Mouse (Mus musculus): ENCODE data around the gene Rasgef1b.

The Rasgef1b gene

DNA sequence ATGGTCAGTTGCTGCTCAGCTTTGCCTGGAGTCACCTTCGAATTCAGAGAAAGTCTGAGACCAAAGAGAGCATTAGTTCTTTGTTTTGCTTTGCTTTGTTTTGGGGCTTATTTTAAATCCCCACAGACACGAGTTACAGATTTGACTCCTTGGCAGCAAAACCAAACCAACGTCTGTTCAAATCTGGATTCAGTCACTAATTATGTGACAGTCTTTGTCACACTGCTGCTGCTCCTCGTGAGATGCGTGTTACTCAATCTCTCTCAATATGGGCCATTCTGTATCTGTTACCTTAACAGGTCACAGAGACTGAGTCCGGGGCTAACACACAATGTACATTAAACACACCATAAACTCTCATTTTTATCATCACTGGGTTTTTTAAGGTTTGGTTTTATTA, 288.8 kb downstream of the Rasgef1b start:
- no peak for DNase-seq

DNA sequence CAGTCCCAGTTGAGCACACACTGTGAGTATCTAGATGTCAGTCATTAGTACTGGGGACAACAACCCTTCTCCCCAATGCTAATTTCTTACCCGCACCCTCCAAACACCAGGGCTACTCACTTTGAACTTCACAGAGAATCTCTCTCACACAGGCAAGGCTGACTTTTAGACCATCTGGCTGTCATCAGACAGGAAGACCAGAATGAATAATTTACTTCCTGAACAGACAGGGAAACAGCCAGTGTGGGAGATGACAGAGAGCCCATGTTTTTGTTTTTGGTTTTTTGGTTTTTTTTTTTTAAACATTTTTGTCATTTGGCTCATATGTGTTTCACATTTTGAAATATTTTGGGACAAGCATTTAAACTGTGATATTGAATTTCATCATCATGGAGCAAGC, 290.3 kb downstream of the Rasgef1b start:
- DNase-seq: no peak

DNA sequence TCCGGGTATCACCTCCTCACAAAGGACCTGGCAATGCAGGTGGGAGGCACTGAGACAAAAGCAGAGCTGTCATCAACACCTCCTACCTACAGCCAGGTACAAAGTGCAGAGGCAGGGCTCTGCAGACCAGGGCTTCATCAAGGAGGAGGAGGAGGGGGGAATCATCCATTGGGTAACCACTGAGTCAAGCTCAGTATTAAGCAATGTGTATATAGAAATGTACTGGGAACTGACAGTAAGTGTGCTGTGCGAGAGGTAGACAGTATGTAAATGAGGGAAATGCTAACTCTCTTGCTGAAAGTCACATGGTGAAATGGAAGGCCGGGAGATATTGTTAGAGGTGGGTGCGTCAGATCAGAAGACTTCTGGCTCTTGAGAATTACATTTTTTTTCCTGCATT, 294.6 kb downstream of the Rasgef1b start:
- DNase-seq: no peak

DNA sequence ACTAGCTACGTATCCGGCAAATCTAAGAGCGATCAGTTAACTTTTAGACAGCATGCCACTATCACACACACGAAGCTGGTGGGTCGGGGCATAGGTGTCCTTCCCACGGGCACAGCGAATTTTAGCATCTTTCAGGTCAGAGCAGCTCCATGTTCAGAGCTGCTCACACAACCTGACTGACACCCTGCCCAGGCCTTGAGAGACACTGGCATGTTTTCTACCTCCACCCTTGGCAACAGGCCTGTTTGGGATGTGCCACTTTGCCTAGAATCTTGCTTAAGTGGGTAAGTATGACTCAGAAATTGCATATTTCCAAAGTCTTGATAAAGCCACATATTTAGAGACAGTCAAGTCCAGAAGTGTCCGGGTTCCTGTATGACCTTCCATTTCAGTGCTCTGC, 296.4 kb downstream of the Rasgef1b start:
- DNase-seq: no peak

DNA sequence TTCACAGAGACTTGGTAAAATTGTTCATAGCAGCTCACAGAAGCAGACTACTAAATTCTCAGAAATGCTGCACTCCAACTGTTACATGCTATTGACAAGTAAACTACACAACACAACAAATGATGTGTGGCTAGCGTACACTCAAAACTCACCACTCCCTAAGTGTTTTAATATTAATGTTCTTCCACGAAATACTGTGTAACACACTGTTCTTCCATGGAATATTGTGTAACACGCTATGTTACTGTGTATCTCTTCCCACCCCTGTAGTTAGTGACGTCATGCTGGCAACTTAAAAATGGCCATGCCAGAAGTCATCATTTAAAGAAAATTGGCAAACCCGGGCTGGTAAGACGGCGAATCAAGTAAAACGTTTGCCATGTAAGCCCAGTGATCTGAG, 299.6 kb downstream of the Rasgef1b start:
- DNase-seq: no peak

DNA sequence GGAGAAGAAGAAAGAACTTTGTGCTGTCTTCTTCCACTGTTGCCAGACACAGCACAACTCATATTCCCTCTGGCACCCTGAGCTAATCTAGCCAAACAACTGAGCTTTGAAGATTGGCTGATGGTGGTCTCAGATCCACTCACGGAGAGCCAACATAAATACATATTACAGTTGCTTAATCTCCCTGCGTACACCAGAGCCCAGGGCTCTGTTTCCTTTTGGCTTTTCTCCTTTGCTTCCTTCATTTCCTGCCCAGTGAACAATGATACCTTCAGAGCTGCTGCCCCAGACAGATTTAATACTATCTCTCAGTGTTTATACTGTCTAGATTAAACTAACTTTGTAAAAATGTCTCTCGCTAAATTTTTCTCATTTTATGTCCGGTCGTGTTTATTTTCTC, 300.2 kb downstream of the Rasgef1b start:
- no peak for DNase-seq

DNA sequence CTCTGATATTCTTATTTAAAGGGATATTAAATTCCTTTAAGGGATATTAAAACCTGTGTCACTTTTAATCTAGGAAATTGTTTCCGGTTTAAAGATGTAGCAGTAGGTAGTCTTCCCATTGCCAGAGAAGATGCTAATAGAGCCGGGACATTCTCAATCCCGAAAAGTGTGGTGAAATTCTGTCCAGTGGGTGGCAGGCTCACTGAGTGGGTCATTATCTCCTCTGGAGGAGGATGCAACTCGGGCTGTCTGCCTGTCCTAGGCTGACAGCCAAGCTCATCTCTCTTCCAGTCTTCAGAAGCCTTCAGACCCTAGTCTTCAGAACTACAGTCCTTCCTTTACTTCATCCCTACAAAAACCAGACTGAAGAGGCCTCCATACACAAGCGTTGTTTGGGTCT, 305.6 kb downstream of the Rasgef1b start:
- DNase-seq: no peak

DNA sequence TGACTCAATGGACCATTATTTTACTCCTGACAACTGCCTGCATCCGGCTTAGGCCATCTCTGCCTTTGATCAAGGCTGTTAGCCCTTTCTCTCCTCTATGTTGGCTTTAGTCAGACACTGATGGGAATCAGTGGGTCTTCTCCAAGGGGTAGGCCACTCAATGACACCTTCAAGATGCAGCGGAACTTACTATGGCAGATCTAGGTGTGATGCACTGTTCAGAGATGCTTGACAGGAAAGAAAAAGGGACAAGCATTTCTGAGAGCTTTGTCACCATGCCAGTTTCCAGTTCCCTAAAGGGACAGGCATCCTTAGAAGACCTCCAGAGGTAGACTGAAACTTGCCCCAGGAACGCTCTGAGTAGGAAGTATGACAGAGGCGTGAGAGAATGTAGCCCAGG, 306.0 kb downstream of the Rasgef1b start:
- DNase-seq: no peak

DNA sequence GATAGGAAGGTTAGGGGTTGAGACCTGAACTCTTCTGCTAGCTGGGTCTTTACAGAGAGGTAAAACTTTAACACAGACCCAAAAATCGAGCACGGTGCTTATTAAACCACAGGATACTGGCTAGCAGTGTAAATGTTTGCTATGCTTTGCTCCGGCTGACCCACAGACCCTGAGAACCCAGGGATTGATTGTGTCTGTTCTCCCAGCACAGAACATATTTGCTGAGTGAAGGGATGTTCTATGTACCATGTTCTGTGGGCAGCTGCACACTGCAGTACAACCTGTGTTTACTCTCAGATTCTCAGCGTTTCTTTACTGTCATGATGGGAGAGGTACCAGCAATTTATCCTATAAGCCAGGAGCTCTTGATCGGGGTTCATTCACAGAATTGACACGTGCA, 306.8 kb downstream of the Rasgef1b start:
- DNase-seq: no peak

DNA sequence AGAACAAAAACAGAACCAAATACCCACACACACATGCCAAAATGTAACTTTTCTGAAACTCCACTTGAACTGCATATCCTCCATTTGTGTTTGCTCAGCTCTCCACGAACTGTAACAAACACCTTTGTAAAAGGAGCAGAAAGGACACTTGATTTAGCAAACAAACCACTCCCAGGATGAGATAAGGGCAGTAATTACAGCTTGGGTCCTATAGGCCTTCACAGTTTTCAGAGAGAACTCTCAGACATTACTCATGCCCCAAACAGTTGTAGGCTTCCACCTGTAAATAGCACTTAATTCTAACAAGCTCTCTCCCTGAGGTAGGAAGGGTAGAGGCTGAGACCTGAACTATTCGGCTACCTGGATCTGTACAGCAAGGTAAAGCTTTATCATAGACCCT, 309.0 kb downstream of the Rasgef1b start:
- DNase-seq: no peak

DNA sequence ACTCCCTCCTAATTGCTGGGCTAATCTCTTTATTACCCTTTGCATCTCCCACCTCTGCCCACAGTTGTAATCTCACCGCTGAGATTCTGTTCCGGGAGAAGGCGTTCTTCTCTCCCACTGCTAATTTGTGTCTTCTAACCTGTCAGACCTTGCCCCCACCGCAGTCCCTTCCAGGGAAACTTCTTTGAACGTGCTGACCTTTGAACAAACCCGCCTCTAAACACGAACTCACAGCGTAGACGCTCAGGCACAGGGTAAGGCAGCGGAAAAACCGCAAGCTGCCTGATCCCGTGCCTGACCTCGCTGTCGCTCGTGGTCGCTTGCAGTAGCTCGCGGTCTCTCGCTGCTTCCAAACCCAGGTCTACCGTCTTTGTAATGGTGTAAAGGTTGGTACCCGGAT, 312.0 kb downstream of the Rasgef1b start:
- no peak for DNase-seq

DNA sequence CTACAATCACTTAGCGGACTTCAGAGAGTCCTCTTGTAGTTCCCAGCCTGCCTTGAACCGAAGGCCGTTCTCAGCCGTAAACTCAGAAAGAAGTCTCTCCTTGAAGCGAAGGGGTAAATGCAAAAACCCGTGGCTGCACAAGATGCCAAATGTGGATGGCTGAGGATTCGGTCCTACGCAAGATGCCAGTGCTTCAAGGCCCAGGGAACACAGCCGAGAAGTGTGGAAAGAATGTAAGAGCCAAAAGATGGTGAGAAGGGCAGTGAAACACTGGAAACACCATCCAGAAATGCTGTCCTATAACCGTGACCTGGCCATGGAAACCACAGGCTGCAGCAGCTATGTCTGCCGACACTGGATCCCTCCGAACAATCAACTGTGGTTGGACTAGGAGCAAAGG, 313.2 kb downstream of the Rasgef1b start:
- DNase-seq: no peak

DNA sequence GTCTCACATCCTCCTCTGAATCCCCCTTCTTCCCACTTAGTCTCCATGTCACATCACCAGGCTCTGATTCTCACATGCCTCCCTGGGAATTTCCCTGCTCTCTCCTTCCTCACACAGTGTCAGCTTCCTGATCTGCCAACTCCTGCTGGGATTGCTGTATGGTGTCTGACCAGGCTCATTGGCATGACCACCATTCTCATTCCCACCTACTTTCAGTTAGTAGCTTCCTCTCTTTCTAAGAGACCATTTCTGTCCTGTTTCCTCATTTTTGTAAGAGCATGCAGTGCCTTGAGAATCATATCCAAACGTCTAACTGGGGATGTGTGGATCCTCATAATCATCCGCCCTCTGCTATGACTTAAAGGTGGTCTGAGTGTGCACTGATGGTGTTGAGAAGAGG, 313.8 kb downstream of the Rasgef1b start:
- DNase-seq: no peak

DNA sequence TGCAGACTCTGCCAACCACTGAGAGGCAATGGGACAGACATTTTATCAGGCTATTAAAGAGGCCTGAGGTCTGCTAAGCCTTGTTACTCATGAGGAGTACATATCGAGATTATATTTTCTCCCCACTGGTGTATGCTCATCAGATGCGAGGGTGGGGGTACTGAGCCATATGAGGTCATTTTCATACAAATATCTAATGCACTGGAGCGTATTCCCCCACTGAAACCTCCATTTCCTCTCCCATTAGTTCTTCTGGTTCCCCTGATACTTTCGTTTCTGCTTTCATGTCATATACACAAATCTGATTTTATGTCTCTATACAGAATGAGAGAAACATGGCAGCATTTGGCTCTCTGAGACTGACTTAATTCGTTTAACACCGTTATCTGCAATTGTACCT, 314.6 kb downstream of the Rasgef1b start:
- DNase-seq: no peak

DNA sequence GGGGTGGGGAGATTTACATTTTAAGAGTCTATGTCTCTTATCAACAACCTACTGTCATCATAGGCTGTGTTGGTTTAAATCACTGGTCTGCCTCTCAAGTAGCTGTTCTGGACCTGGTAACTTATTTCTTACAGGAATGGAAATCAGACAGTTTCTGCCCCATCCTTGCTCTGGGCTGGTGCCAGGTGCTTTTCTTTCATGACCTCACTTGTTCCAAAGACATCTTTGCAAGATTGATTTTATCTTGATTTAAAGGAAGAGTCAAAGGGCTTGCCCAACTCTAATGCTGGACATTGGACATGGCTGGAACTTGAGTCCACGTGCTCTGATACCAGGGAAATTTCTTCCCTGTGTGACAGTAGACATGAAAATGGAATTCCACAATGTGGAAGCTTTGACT, 315.0 kb downstream of the Rasgef1b start:
- no peak for DNase-seq

DNA sequence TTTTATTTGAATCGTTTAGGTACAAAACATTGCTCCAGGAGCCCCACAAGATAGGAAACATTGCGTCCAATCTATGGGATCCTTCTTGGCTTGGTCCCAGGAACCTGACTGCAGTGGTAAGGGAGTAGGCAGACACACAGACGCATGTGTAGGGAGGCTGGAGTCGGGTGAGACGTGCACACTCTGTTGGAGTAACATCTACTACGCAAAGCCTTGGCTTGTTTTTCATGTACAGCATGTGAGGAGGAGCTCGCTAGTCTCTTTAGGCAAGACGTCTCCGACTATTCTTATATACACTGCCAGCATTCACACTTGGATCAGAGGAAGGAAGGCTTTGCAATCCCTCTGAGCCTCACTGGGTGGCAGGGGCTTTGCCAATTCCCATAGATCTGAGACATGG, 315.5 kb downstream of the Rasgef1b start:
- peak; percentile 30 for DNase-seq

DNA sequence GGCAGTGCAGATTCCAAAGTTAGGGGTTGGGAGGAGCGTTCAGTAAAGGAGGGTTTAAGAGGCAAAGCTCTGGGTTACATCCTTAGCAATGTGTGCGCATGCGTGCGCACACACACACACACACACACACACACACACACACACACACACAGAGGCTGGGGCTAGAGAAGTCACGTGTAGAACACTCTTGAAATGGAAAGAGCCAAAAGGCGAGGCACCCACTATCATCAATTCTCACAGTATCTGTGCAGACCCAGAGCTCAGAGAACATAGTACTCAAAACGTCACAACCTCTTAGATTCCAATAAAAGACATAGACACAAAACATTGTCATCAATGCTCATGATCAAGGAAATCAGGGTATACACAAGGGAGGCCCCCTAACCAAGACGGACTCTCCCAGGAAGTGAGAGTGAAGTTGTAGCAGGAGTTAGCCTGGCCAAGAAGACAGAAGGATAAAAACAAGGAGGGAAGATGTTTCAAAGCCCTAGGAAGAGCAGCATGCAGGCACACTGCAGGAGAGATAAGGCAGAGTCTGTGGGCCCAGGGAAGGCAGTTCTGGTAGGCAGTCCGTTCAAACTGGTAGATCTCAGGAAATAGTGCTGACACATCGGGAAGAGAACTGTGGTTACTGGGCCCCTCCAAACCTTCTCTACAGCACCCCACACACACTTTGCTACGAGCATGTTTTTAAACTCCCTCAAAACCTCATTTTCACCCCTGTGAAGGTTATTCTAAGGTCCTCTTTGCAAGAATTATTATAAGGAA, 324.3 kb downstream of the Rasgef1b start:
- DNase-seq: no peak

DNA sequence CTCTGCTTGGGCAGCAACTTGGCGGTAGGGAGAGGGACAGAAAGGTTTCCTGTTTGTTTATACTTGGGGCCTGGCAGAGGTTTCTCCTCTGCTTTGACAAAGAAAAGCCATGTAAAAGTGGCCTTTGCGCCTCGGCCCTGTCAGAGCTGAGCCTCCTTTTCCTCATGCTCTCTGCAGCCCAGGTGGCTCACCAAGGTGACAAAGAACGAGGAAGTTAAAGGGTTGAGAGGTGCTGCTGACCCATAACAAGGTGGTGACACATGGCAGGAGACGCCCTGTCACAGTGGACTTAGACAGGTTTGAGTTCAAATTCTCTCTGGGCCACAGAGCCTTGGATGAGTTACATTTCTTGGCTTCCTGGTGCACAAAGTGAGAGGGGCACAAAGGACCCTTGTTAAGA, 325.5 kb downstream of the Rasgef1b start:
- DNase-seq: no peak

DNA sequence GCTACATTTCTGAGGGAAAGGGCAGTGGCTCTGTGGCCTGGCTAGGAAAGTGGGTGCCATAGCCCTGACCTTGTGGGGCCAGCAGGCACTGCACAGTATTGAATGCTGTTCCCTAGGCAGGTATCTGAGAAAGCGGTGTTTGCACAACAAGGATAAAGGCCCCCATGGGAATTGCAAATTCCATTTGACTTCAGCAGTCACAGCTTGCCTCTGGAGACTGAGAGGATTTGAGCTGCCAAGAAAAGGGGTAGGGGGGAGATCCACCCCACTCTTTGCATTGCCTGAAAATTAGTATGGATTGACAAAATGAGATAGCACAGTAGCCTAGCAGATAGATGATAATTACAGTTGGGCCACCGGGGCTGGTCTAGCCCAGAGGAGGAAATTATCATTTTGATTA, 326.1 kb downstream of the Rasgef1b start:
- no peak for DNase-seq

DNA sequence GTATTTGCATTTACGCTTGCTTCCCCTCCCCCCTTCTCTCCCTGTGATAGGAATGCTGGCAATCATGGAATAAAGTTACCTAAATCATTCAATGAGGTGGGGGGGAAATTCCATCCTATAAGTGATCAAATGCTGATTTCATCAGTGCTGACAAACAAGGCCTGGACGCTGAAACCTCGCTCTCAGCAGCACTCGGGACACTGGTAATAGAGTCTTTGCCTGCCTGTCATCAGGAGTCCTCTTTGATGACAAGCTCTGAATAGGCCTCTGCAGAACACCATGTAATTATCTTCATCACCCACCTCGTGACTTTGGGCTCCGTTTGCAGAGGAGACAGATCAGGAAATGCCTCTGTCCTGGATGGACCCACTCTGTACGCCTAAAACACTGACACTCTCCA, 326.6 kb downstream of the Rasgef1b start:
- DNase-seq: no peak

DNA sequence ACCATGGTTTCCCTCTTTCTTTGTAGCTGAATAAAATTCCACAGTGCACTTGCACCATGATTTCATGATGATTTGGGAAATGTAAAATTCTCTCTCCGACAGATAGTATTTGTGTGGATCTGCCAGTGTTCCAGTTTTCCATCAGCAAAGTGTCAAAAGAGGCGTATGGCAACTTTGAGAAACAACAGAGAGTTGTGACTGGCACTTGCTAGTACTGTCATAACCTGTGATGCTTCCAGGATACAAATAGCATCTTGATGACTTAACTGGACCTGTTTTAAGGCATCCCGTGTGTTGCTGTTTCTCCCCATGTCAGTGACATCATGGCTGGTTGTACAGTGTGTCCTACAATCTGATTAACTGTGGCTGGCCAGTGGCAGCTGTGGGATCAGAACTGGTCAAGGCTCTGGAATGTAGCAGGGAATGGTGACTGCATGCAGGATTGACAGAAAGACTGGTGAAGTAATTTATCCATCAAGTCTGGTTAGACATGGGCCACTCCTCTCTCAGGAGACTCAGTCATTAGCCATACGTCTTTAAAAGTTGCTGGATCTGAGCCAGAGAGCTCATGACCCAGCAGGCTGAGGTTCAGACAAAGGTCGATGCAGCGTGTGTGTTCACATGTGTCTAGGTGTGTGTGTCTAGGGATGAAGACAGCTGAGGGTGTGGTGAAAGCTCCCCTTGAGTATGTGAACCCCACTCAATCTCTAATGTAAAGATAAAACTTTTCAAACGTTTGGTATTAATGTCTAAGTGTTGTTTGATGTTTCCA, 328.8 kb downstream of the Rasgef1b start:
- DNase-seq: no peak

DNA sequence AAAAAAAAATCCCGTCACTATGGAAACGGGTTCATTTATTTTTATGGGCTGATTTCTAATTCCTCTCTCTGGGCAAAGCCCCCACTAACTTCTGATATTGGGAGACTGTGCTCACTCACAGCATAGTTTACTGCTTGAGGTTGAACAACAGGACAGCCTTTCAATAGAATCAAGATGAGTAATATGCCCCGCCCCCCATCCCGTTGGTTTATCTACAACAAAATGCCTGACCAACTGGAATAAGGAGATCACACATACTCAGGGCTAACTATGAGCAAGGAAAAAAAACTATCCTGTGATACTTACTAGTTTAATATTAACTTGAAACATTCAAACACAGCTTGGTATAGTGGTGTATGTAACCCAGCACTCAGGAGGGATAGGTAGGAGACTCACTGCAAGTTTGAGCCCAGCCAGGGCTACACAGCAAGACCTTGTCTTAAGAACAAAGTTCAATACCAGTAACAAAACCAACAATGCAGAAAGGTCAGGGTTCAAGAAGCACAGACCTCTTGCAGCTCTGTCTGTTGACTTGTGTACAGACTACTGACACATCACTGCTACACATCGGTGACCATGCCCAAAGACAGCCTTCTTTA, 330.3 kb downstream of the Rasgef1b start:
- no peak for DNase-seq

DNA sequence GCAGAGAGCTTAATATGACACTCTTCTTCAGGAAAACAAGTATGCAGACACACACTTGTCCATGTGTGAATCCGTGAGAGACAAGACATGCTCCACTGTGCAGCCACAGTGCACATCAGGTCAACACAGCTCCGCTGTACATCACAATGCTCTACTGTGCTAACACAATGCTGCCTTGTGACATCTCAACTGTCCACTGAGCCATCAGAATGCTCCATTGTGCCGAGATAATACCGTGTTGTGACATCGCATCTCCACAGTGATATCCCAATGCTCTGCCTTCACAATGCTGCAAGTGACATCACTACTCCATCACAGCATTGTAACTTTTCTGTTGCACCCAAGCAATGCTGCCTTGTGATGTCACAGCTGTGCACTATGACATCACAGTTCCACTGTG, 334.3 kb downstream of the Rasgef1b start:
- DNase-seq: no peak

DNA sequence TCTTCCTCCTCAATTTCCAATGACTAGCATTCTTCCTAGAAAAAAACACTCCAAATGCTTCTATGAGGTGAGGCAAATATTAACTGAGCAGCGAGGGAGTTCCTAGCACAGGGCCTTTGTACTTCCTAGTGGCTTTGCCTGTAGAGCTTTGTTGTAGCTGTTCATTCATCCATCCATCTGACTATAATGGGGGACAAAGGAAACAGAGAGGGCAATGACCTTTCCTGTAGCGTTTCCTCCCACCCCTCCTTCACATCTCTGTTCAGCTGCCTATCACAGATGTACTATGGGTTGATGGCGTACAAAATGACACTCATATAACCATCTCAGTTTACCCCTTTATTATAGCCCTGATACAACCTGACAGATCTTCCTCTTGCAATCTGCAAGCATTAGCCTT, 337.3 kb downstream of the Rasgef1b start:
- no peak for DNase-seq

Measured in right cerebral cortex, postnatal 25 days (tissue).